Mouse (Mus musculus): ENCODE results near the gene Olfr877. TPM values are rescaled to one million over a fixed set of nuclear protein-coding genes. Genes with fewer than 3 reads are reported as not detected.

Gene Olfr877
- 0.07 TPM in 1 of 2 replicates, not detected in the other for polyA plus RNA-seq (2014; fragmentation: Nextera tagmentation; extraction: Ambion mirVana)

- WGBS: 70% methylated on average over 4 of the region's 4 CpGs
- H3K4me3 ChIP-seq (ENCODE audit: low read depth, low read length): no peak within 1 kb of the TSS
- ATAC-seq (ENCODE audit: low read depth) (no peak), DNase-seq (ENCODE audit: low spot score) (peak; percentile 2)
- no peaks in the 10 kb centered on the region for H3K27me3 ChIP-seq (replicated peaks; ENCODE audit: control insufficient read depth, insufficient read depth, low read length)
- no peaks in the 10 kb centered on the region for H3K36me3 ChIP-seq (ENCODE audit: control insufficient read depth, insufficient read depth, low read length)
- H3K4me2 ChIP-seq (ENCODE audit: low read depth, low read length): no peak within 1 kb of the TSS
- H3K4me1 ChIP-seq (ENCODE audit: control insufficient read depth, insufficient read depth, low read length): no peaks in the 10 kb centered on the region
- no peaks in the 10 kb centered on the region for H3K9me3 ChIP-seq (ENCODE audit: control insufficient read depth, low read length)
- no peak within 1 kb of the TSS for H3K9ac ChIP-seq (ENCODE audit: low read depth, low read length)
- no peak within 1 kb of the TSS for H3K27ac ChIP-seq (replicated peaks; ENCODE audit: low read depth, low read length)
These were observed at the start of gene Olfr877 for GRCm38 (mm10) chr9:37853969-37854368. Olfr877 (plus strand) TSS chr9:37854269.

DNA sequence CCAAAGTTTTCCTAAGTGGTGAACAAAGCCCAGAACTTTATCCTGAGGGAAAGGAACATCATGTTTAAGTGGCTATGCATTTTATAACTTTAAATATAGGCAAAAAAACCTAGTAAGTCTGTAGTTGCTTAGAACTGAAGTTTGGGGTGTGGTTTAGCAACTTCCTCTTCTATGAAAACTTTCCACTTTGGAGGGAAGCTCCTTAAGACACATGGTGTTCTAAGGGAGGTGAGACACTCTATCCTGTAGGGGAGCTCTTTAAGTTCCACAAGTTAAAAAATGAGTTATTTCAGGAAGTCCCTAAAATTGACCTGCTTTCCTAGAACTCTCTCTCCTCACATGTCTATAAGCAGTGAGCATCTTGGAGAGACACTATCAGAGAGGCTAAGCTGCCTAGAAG, 46.8 kb upstream of the Olfr877 start:
- no peaks in the 10 kb centered on the region for H3K4me1 ChIP-seq (ENCODE audit: control insufficient read depth, insufficient read depth, low read length)
- no peaks in the 10 kb centered on the region for H3K9me3 ChIP-seq (ENCODE audit: control insufficient read depth, low read length)
- no peak overlapping the region for H3K27ac ChIP-seq (replicated peaks; ENCODE audit: low read depth, low read length)
- no peaks in the 10 kb centered on the region for H3K27me3 ChIP-seq (replicated peaks; ENCODE audit: control insufficient read depth, insufficient read depth, low read length)
- no peak for ATAC-seq (ENCODE audit: low read depth)
- H3K4me2 ChIP-seq (ENCODE audit: low read depth, low read length): no peak overlapping the region
- no peaks in the 10 kb centered on the region for H3K36me3 ChIP-seq (ENCODE audit: control insufficient read depth, insufficient read depth, low read length)
- no peak for DNase-seq (ENCODE audit: low spot score)
- no peak overlapping the region for H3K9ac ChIP-seq (ENCODE audit: low read depth, low read length)
- no peak overlapping the region for H3K4me3 ChIP-seq (ENCODE audit: low read depth, low read length)

DNA sequence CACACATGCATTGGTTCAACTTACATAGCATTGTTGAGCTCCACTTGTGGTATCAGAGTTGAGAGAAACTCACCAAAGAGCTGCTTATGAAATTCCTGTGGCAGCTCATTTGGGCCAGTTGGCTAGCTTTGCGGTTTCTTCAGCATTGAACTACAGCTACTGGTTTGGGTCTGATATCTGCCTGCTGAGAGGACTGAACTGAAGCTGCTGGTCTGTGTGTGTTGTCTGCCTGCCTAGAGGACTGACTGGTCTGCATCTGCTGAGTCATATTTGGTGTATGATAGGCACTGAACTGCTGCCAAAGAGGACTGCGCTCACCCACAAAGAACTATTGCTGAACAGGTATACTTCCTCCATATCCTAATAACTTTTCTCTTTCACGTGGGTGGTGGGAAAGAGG, 45.6 kb upstream of the Olfr877 start:
- no peak overlapping the region for H3K27ac ChIP-seq (replicated peaks; ENCODE audit: low read depth, low read length)
- H3K36me3 ChIP-seq (ENCODE audit: control insufficient read depth, insufficient read depth, low read length): no peaks in the 10 kb centered on the region
- DNase-seq (ENCODE audit: low spot score) (no peak), ATAC-seq (ENCODE audit: low read depth) (no peak)
- H3K4me2 ChIP-seq (ENCODE audit: low read depth, low read length): no peak overlapping the region
- no peaks in the 10 kb centered on the region for H3K27me3 ChIP-seq (replicated peaks; ENCODE audit: control insufficient read depth, insufficient read depth, low read length)
- H3K9me3 ChIP-seq (ENCODE audit: control insufficient read depth, low read length): no peaks in the 10 kb centered on the region
- 85% methylated on average over 3 of the region's 3 CpGs for WGBS
- H3K9ac ChIP-seq (ENCODE audit: low read depth, low read length): no peak overlapping the region
- no peaks in the 10 kb centered on the region for H3K4me1 ChIP-seq (ENCODE audit: control insufficient read depth, insufficient read depth, low read length)
- no peak overlapping the region for H3K4me3 ChIP-seq (ENCODE audit: low read depth, low read length)

- 82% methylated on average over 2 of the region's 2 CpGs for WGBS
- no peaks in the 10 kb centered on the region for H3K4me1 ChIP-seq (ENCODE audit: control insufficient read depth, insufficient read depth, low read length)
- H3K4me2 ChIP-seq (ENCODE audit: low read depth, low read length): no peak overlapping the region
- H3K27me3 ChIP-seq (replicated peaks; ENCODE audit: control insufficient read depth, insufficient read depth, low read length): no peaks in the 10 kb centered on the region
- no peak overlapping the region for H3K4me3 ChIP-seq (ENCODE audit: low read depth, low read length)
- H3K9me3 ChIP-seq (ENCODE audit: control insufficient read depth, low read length): no peaks in the 10 kb centered on the region
- no peaks in the 10 kb centered on the region for H3K36me3 ChIP-seq (ENCODE audit: control insufficient read depth, insufficient read depth, low read length)
- DNase-seq (ENCODE audit: low spot score) (no peak), ATAC-seq (ENCODE audit: low read depth) (no peak)
- no peak overlapping the region for H3K9ac ChIP-seq (ENCODE audit: low read depth, low read length)
- H3K27ac ChIP-seq (replicated peaks; ENCODE audit: low read depth, low read length): no peak overlapping the region
These were observed 45.1 kb upstream of the Olfr877 start for GRCm38 (mm10) chr9:37808976-37809375.

DNA sequence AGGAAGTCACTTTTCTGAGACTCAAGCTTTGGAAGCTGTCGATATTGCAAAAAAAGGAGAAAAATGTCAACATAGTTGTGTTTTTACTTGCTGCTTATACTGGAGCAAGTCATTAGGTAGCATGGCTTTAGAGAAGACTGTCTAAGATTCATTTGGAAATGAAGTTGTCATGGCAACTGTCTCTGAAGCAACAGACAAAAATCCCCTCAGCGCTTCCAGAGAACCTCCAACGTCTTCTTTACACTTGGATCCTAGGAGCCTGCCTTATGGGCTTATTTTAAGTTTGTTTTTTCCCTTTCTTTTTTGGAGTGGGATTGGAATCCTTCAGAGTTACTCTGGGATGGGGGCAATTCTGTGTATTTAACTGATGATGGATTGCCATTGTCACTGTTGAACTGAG, 39.4 kb upstream of the Olfr877 start:
- DNase-seq (ENCODE audit: low spot score) (no peak), ATAC-seq (ENCODE audit: low read depth) (no peak)
- no peak overlapping the region for H3K4me3 ChIP-seq (ENCODE audit: low read depth, low read length)
- H3K4me1 ChIP-seq (ENCODE audit: control insufficient read depth, insufficient read depth, low read length): no peaks in the 10 kb centered on the region
- 72% methylated on average over 3 of the region's 3 CpGs for WGBS
- H3K9ac ChIP-seq (ENCODE audit: low read depth, low read length): no peak overlapping the region
- H3K4me2 ChIP-seq (ENCODE audit: low read depth, low read length): no peak overlapping the region
- no peaks in the 10 kb centered on the region for H3K9me3 ChIP-seq (ENCODE audit: control insufficient read depth, low read length)
- H3K36me3 ChIP-seq (ENCODE audit: control insufficient read depth, insufficient read depth, low read length): no peaks in the 10 kb centered on the region
- H3K27ac ChIP-seq (replicated peaks; ENCODE audit: low read depth, low read length): no peak overlapping the region
- no peaks in the 10 kb centered on the region for H3K27me3 ChIP-seq (replicated peaks; ENCODE audit: control insufficient read depth, insufficient read depth, low read length)

DNA sequence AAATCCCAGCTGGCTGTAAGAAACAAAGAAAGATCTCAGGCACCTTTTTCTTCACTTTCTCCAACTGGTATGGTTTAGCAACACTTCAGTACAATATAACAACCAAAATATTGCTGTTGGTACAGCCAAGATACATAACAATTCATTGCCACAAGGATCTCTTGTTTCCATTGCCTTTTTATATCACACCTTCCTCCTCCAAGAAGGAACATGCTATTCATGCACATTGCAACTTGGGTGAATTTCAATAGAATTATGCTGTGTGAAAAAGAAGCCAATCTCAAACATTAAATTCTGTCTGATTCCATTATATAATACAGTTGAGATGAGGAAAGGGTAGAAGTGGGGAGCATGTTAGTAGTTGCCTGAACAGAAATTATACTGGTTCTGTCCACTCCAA, 24.2 kb upstream of the Olfr877 start:
- H3K4me2 ChIP-seq (ENCODE audit: low read depth, low read length): no peak overlapping the region
- H3K4me3 ChIP-seq (ENCODE audit: low read depth, low read length): no peak overlapping the region
- H3K36me3 ChIP-seq (ENCODE audit: control insufficient read depth, insufficient read depth, low read length): no peaks in the 10 kb centered on the region
- no peak for DNase-seq (ENCODE audit: low spot score)
- H3K9ac ChIP-seq (ENCODE audit: low read depth, low read length): no peak overlapping the region
- H3K4me1 ChIP-seq (ENCODE audit: control insufficient read depth, insufficient read depth, low read length): no peaks in the 10 kb centered on the region
- H3K9me3 ChIP-seq (ENCODE audit: control insufficient read depth, low read length): no peaks in the 10 kb centered on the region
- H3K27me3 ChIP-seq (replicated peaks; ENCODE audit: control insufficient read depth, insufficient read depth, low read length): no peaks in the 10 kb centered on the region
- H3K27ac ChIP-seq (replicated peaks; ENCODE audit: low read depth, low read length): no peak overlapping the region
- no peak for ATAC-seq (ENCODE audit: low read depth)

DNA sequence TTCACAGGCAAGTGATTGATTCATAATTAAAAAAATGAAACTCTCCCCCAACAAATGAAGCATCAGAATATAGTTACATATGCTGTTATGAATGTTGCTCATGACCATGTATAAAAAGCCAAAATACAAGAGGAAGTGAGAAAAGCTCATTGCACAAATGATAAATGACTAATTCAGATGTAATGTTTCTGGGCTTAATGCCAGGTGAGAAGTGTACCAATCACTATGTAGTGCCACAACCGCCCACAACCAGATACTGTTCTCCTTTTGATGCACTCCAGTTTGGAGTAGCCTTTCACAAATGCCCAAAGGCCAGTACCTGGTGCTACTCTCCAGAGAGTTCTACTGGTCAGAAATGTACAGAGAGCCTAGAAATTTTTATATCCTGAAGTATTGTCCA, 20.7 kb upstream of the Olfr877 start:
- no peak for ATAC-seq (ENCODE audit: low read depth)
- 82% methylated on average over 1 of the region's 1 CpGs for WGBS

DNA sequence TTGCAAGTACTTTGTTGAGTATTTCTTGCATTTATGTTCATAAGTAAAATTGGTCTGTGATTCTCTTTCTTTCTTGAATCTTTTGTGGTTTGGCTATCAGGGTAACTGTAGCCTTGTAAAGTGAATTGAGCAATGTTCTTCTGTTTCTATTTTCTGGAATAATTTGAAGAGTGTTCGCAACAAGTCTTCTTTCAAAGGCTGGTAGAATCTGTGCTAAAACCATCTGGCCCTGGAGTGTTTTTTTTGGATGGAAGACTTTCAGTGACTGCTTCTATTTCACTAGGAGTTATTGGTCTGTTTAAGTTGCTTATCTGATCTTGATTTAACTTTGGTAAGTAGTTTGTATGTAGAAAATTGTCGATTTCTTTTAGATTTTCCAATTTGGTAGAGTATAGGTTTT, 4.8 kb upstream of the Olfr877 start:
- H3K27ac ChIP-seq (replicated peaks; ENCODE audit: low read depth, low read length): no peak overlapping the region
- no peaks in the 10 kb centered on the region for H3K27me3 ChIP-seq (replicated peaks; ENCODE audit: control insufficient read depth, insufficient read depth, low read length)
- WGBS: 78% methylated on average over 2 of the region's 2 CpGs
- no peak overlapping the region for H3K4me3 ChIP-seq (ENCODE audit: low read depth, low read length)
- no peaks in the 10 kb centered on the region for H3K4me1 ChIP-seq (ENCODE audit: control insufficient read depth, insufficient read depth, low read length)
- DNase-seq (ENCODE audit: low spot score): no peak
- ATAC-seq (ENCODE audit: low read depth): no peak
- no peak overlapping the region for H3K4me2 ChIP-seq (ENCODE audit: low read depth, low read length)
- H3K36me3 ChIP-seq (ENCODE audit: control insufficient read depth, insufficient read depth, low read length): no peaks in the 10 kb centered on the region
- H3K9me3 ChIP-seq (ENCODE audit: control insufficient read depth, low read length): no peaks in the 10 kb centered on the region
- H3K9ac ChIP-seq (ENCODE audit: low read depth, low read length): no peak overlapping the region

More for the DNA sequence above, 20.7 kb upstream of the Olfr877 start:
- H3K9me3 ChIP-seq (ENCODE audit: control insufficient read depth, low read length): no peaks in the 10 kb centered on the region
- H3K4me3 ChIP-seq (ENCODE audit: low read depth, low read length): no peak overlapping the region
- H3K4me2 ChIP-seq (ENCODE audit: low read depth, low read length): no peak overlapping the region
- H3K27me3 ChIP-seq (replicated peaks; ENCODE audit: control insufficient read depth, insufficient read depth, low read length): no peaks in the 10 kb centered on the region
- no peaks in the 10 kb centered on the region for H3K4me1 ChIP-seq (ENCODE audit: control insufficient read depth, insufficient read depth, low read length)
- no peak overlapping the region for H3K27ac ChIP-seq (replicated peaks; ENCODE audit: low read depth, low read length)
- no peaks in the 10 kb centered on the region for H3K36me3 ChIP-seq (ENCODE audit: control insufficient read depth, insufficient read depth, low read length)
- H3K9ac ChIP-seq (ENCODE audit: low read depth, low read length): no peak overlapping the region
- DNase-seq (ENCODE audit: low spot score): no peak

DNA sequence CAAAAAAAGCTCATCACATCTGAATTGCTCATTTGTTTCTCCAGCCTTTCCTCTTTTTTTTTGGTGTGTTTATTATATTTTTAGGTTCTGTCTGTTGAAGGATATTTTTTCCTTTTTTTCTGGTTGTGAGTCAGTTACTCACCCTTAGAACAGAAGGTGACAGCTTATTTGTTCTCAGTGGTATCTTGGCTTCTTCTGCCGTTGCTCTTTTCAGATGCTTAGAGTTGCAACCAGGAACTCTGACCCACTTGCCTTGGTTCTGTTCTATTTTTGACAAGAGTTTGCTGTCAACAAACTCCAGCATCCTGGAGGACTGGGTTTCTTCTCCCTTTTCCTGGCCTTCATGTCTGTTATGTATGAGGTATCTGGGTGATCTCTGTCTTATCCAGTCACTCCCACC, 9.3 kb downstream of the Olfr877 start:
- no peak for ATAC-seq (ENCODE audit: low read depth)
- H3K27me3 ChIP-seq (replicated peaks; ENCODE audit: control insufficient read depth, insufficient read depth, low read length): no peaks in the 10 kb centered on the region
- H3K36me3 ChIP-seq (ENCODE audit: control insufficient read depth, insufficient read depth, low read length): no peaks in the 10 kb centered on the region
- no peak overlapping the region for H3K9ac ChIP-seq (ENCODE audit: low read depth, low read length)
- H3K4me3 ChIP-seq (ENCODE audit: low read depth, low read length): no peak overlapping the region
- DNase-seq (ENCODE audit: low spot score): no peak
- H3K27ac ChIP-seq (replicated peaks; ENCODE audit: low read depth, low read length): no peak overlapping the region
- 81% methylated on average over 1 of the region's 1 CpGs for WGBS
- no peaks in the 10 kb centered on the region for H3K9me3 ChIP-seq (ENCODE audit: control insufficient read depth, low read length)
- no peak overlapping the region for H3K4me2 ChIP-seq (ENCODE audit: low read depth, low read length)
- H3K4me1 ChIP-seq (ENCODE audit: control insufficient read depth, insufficient read depth, low read length): no peaks in the 10 kb centered on the region

Data from embryonic facial prominence, embryonic 14.5 days (tissue).